ENCODE assay signal across 14 mouse cellular contexts in the genomic region with DNA sequence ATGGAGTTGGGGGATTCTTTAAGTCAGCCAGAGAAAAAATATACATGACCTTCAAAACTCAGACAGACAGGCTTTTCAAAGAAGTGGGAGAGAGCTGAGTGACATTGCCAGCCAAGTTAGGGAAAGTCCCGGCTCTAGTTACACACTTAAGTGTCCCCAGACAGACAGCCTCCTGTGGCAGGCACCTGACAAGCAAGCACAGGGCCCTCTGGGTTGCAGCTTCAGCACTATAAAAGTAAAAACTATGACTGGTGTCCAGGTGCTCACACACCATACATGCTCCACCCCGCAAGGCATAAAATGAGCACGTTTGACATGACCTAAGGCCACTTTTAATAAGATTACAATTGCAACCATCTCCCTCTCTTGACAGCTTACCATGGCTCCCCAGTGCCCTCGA. TPM values are rescaled to one million over a fixed set of nuclear protein-coding genes. Genes with fewer than 3 reads are reported as not detected.
DNase-seq lines count a peak whose midpoint lies in the region; ATAC-seq lines count a peak whose summit lies in the region.
"Had no signal": no experiment of that assay in that cellular context is flagged by ENCODE, and none has a peak within 500 bp of the region (broad histone marks: within the 10 kb centered on the region; RNA-seq: fewer than 3 reads in every experiment).

No protein-coding gene starts in this region.

- H3K4me1 ChIP-seq in embryonic facial prominence, embryonic 13.5 days, result peaks cover 7% of the 10 kb centered on the region
- peaks cover 4% of the 10 kb centered on the region; the same call in 1 of the 2 replicates for H3K4me1 ChIP-seq in embryonic facial prominence, embryonic 10.5 days
- peaks cover 17% of the 10 kb centered on the region for H3K4me1 ChIP-seq in heart, embryonic 13.5 days
- peaks cover 6% of the 10 kb centered on the region; the same call in 1 of the 2 replicates for H3K4me1 ChIP-seq in neural tube, embryonic 13.5 days (replicated peaks)

- no peaks in the 10 kb centered on the region for H3K9me3 ChIP-seq in embryonic facial prominence, embryonic 13.5 days
- H3K9me3 ChIP-seq in embryonic facial prominence, embryonic 10.5 days, result no peaks in the 10 kb centered on the region
- no peaks in the 10 kb centered on the region for H3K9me3 ChIP-seq in heart, embryonic 13.5 days
- H3K9me3 ChIP-seq in neural tube, embryonic 13.5 days, result no peaks in the 10 kb centered on the region

- no peaks in the 10 kb centered on the region for H3K27me3 ChIP-seq in embryonic facial prominence, embryonic 13.5 days
- no peaks in the 10 kb centered on the region for H3K27me3 ChIP-seq in embryonic facial prominence, embryonic 10.5 days (replicated peaks; ENCODE audit: low read depth, poor library complexity, severe bottlenecking)
- H3K27me3 ChIP-seq in heart, embryonic 13.5 days (replicated peaks), result no peaks in the 10 kb centered on the region
- H3K27me3 ChIP-seq in neural tube, embryonic 13.5 days, result no peaks in the 10 kb centered on the region

- H3K27ac ChIP-seq in embryonic facial prominence, embryonic 13.5 days, result no peak overlapping the region
- no peak overlapping the region for H3K27ac ChIP-seq in embryonic facial prominence, embryonic 10.5 days (replicated peaks)
- H3K27ac ChIP-seq in heart, embryonic 13.5 days (replicated peaks), result peak overlapping the region; percentile 69
- no peak overlapping the region for H3K27ac ChIP-seq in neural tube, embryonic 13.5 days (replicated peaks)
- H3K27ac ChIP-seq: liver, embryonic 14.5 days had no signal

- H3K4me2 ChIP-seq in embryonic facial prominence, embryonic 13.5 days, result no peak overlapping the region
- no peak overlapping the region for H3K4me2 ChIP-seq in heart, embryonic 13.5 days
- no peak overlapping the region for H3K4me2 ChIP-seq in neural tube, embryonic 13.5 days

- DNase-seq in embryonic facial prominence, embryonic 10.5 days (ENCODE audit: low spot score), result no peak
- no peak for DNase-seq in heart, adult 18-20 months
- no peak for DNase-seq in neural tube, embryonic 10.5 days (ENCODE audit: extremely low spot score, low spot score)
- peak; percentile 39 for DNase-seq in skeletal muscle tissue, adult 2 months (ENCODE audit: low read depth, low spot score)
- DNase-seq in left cerebral cortex, adult 11 months (ENCODE audit: low spot score), result no peak
- DNase-seq: gastrocnemius, postnatal 36 days had no signal

- H3K9ac ChIP-seq in embryonic facial prominence, embryonic 13.5 days, result peak overlapping the region; percentile 46; the same call in 1 of the 2 replicates
- H3K9ac ChIP-seq in heart, embryonic 13.5 days, result peak overlapping the region; percentile 61
- no peak overlapping the region for H3K9ac ChIP-seq in neural tube, embryonic 13.5 days
- H3K9ac ChIP-seq: liver, embryonic 14.5 days had no signal

- 41% methylated on average over 4 of the region's 4 CpGs for WGBS in embryonic facial prominence, embryonic 13.5 days
- 50% methylated on average over 4 of the region's 4 CpGs for WGBS in embryonic facial prominence, embryonic 10.5 days
- 45% methylated on average over 4 of the region's 4 CpGs for WGBS in heart, embryonic 13.5 days
- WGBS in neural tube, embryonic 13.5 days, result 55% methylated on average over 4 of the region's 4 CpGs

- peaks cover 10% of the 10 kb centered on the region for H3K36me3 ChIP-seq in embryonic facial prominence, embryonic 13.5 days
- peaks cover 9% of the 10 kb centered on the region for H3K36me3 ChIP-seq in embryonic facial prominence, embryonic 10.5 days (replicated peaks)
- H3K36me3 ChIP-seq in heart, embryonic 13.5 days, result peaks cover 4% of the 10 kb centered on the region
- peaks cover 12% of the 10 kb centered on the region for H3K36me3 ChIP-seq in neural tube, embryonic 13.5 days

- no peak overlapping the region for H3K4me3 ChIP-seq in embryonic facial prominence, embryonic 13.5 days
- no peak overlapping the region for H3K4me3 ChIP-seq in embryonic facial prominence, embryonic 10.5 days
- no peak overlapping the region for H3K4me3 ChIP-seq in heart, embryonic 13.5 days
- no peak overlapping the region for H3K4me3 ChIP-seq in neural tube, embryonic 13.5 days

- ATAC-seq in embryonic facial prominence, embryonic 13.5 days (ENCODE audit: insufficient number of reproducible peaks, insufficient read depth, low FRiP score, low TSS enrichment, low read depth), result no peak
- no peak for ATAC-seq in heart, embryonic 13.5 days (ENCODE audit: extremely low read depth, insufficient number of reproducible peaks, low FRiP score, low TSS enrichment)
- 0 out of 2 replicates have a peak, but pooled peaks have one; percentile 19 for ATAC-seq in neural tube, embryonic 13.5 days (ENCODE audit: low read depth)

RNA-seq across cellular contexts. Expression of a gene that starts 20.8 kb away (rescaled TPM):
- polyA plus RNA-seq in embryonic facial prominence, embryonic 13.5 days (2015; fragmentation: Nextera tagmentation; extraction: Ambion mirVana), result 125 and 126 TPM in 2 replicates
- polyA plus RNA-seq in embryonic facial prominence, embryonic 10.5 days (2016; fragmentation: Nextera tagmentation; extraction: Ambion mirVana), result 139 and 144 TPM in 2 replicates
- polyA plus RNA-seq in heart, embryonic 13.5 days (2015; fragmentation: Nextera tagmentation; extraction: Ambion mirVana), result 107 and 116 TPM in 2 replicates
- total RNA-seq in heart, adult 18-20 months (2021), result 10 to 100 TPM; 46.0 to 51.8 TPM
- polyA plus RNA-seq in neural tube, embryonic 13.5 days (2015; fragmentation: Nextera tagmentation; extraction: Ambion mirVana), result 227 and 228 TPM in 2 replicates

RNA-seq across cellular contexts. Expression of a gene that starts 41.1 kb away (rescaled TPM):
- polyA plus RNA-seq in embryonic facial prominence, embryonic 13.5 days (2015; fragmentation: Nextera tagmentation; extraction: Ambion mirVana), result 75.3 and 78.1 TPM in 2 replicates
- polyA plus RNA-seq in embryonic facial prominence, embryonic 10.5 days (2016; fragmentation: Nextera tagmentation; extraction: Ambion mirVana), result 77.6 and 82.4 TPM in 2 replicates
- 41.6 and 43.9 TPM in 2 replicates for polyA plus RNA-seq in heart, embryonic 13.5 days (2015; fragmentation: Nextera tagmentation; extraction: Ambion mirVana)
- total RNA-seq in heart, adult 18-20 months (2021), result 10 to 100 TPM; 20.2 to 23.1 TPM
- 93.8 and 96.1 TPM in 2 replicates for polyA plus RNA-seq in neural tube, embryonic 13.5 days (2015; fragmentation: Nextera tagmentation; extraction: Ambion mirVana)

RNA-seq across cellular contexts. Expression of a gene that starts 44.5 kb away (rescaled TPM):
- polyA plus RNA-seq in embryonic facial prominence, embryonic 13.5 days (2015; fragmentation: Nextera tagmentation; extraction: Ambion mirVana), result 26.9 and 55.7 TPM in 2 replicates
- polyA plus RNA-seq in embryonic facial prominence, embryonic 10.5 days (2016; fragmentation: Nextera tagmentation; extraction: Ambion mirVana), result 31.3 and 36.9 TPM in 2 replicates
- 15.9 and 19.4 TPM in 2 replicates for polyA plus RNA-seq in heart, embryonic 13.5 days (2015; fragmentation: Nextera tagmentation; extraction: Ambion mirVana)
- total RNA-seq in heart, adult 18-20 months (2021), result 1 to 10 TPM; 5.9 to 9.5 TPM
- 14.3 and 19.6 TPM in 2 replicates for polyA plus RNA-seq in neural tube, embryonic 13.5 days (2015; fragmentation: Nextera tagmentation; extraction: Ambion mirVana)

RNA-seq across cellular contexts. Expression of a gene that starts 47.1 kb away (rescaled TPM):
- not detected in 2 replicates for polyA plus RNA-seq in embryonic facial prominence, embryonic 13.5 days (2015; fragmentation: Nextera tagmentation; extraction: Ambion mirVana)
- not detected in 2 replicates for polyA plus RNA-seq in embryonic facial prominence, embryonic 10.5 days (2016; fragmentation: Nextera tagmentation; extraction: Ambion mirVana)
- polyA plus RNA-seq in heart, embryonic 13.5 days (2015; fragmentation: Nextera tagmentation; extraction: Ambion mirVana), result not detected in 2 replicates
- total RNA-seq in heart, adult 18-20 months (2021), result not detected
- not detected in 2 replicates for polyA plus RNA-seq in neural tube, embryonic 13.5 days (2015; fragmentation: Nextera tagmentation; extraction: Ambion mirVana)
- total RNA-seq: gastrocnemius, postnatal 36 days; layer of hippocampus, postnatal 10 days; left cerebral cortex, postnatal 4 days; monocyte, adult 5-6 weeks had no signal
- polyA plus RNA-seq: cerebellum, adult 2 months; liver, embryonic 14.5 days had no signal

RNA-seq across cellular contexts. Expression of a gene that starts 47.9 kb away (rescaled TPM):
- polyA plus RNA-seq in embryonic facial prominence, embryonic 13.5 days (2015; fragmentation: Nextera tagmentation; extraction: Ambion mirVana), result not detected in 2 replicates
- polyA plus RNA-seq in embryonic facial prominence, embryonic 10.5 days (2016; fragmentation: Nextera tagmentation; extraction: Ambion mirVana), result not detected in 2 replicates
- polyA plus RNA-seq in heart, embryonic 13.5 days (2015; fragmentation: Nextera tagmentation; extraction: Ambion mirVana), result not detected in 2 replicates
- total RNA-seq in heart, adult 18-20 months (2021), result 1 to 10 TPM in 1 of 2 experiments, under 1 TPM in 1; 0.62 to 1.7 TPM
- not detected in 2 replicates for polyA plus RNA-seq in neural tube, embryonic 13.5 days (2015; fragmentation: Nextera tagmentation; extraction: Ambion mirVana)
- total RNA-seq: gastrocnemius, postnatal 36 days; layer of hippocampus, postnatal 10 days had no signal
- polyA plus RNA-seq: cerebellum, adult 2 months had no signal
